Mouse (Mus musculus) cortical plate, adult 2 months (tissue): ENCODE results near the gene Pycr2. TPM values are rescaled to one million over a fixed set of nuclear protein-coding genes. Genes with fewer than 3 reads are reported as not detected.
"Not testable (repeated sequence)": the region's sequence is repeated elsewhere in the genome, so short reads cannot be mapped to it uniquely, and the experiment has no call there.

ENCODE experiments used
- H3K27ac ChIP-seq: fragments of 200-500 bp; 2 replicates; pipeline ENCODE4 v1.5.1; 2012; ENCODE audit warnings: low read length, control low read depth, inconsistent platforms; ENCODE audit not compliant: insufficient read depth
- H3K4me1 ChIP-seq: fragments of 200-500 bp; 2 replicates; pipeline ENCODE4 v1.6.1; 2011; ENCODE audit warnings: low read length; ENCODE audit not compliant: control insufficient read depth, insufficient read depth
- H3K4me3 ChIP-seq: fragments of 200-500 bp; 2 replicates; pipeline ENCODE4 v1.5.1; 2011; ENCODE audit warnings: mild to moderate bottlenecking, low read length, control low read depth; ENCODE audit not compliant: insufficient read depth
- CTCF ChIP-seq: fragments of 200-500 bp; IDR thresholded peaks from 2 replicates; pipeline ENCODE4 v1.5.1; 2011; ENCODE audit warnings: mild to moderate bottlenecking, control low read depth, low read length; ENCODE audit not compliant: insufficient read depth; ENCODE audit errors: extremely low read depth
- POLR2A ChIP-seq: fragments of 200-500 bp; IDR thresholded peaks from 2 replicates; pipeline ENCODE4 v1.6.1; 2011; ENCODE audit warnings: mild to moderate bottlenecking, low read length, control low read depth; ENCODE audit not compliant: insufficient read depth; ENCODE audit errors: extremely low read depth
- polyA plus RNA-seq: library from polyadenylated mRNA; depleted of rRNA; stranded (reverse); fragments of >200 nt; gene quantifications from 2 replicates; pipeline ENCODE4 v1.2.3, GENCODE M21; 2012

Gene Pycr2
- polyA plus RNA-seq, 1 experiment, result 38.0 TPM

DNA sequence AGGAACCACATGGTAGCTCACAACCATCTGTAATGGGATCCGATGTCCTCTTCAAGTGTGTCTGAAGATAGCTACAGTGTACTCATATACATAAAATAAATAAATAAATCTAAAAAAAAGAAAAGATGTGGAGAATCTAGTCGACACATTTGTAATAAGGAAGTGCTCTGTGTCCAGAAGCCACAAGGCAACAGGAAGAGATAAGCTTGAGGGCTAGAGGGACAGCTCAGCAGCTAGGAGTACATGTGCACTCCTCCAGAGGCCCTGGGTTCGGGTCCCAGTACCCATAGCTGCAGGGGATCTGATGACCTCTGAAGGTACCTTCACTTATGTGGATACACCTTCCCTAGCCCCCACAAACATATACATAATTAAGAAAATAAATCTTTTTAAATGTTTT, 22.3 kb upstream of the Pycr2 start:
- H3K4me3 ChIP-seq, result no peak overlapping the region
- no peaks in the 10 kb centered on the region for H3K4me1 ChIP-seq
- no peak overlapping the region for H3K27ac ChIP-seq
- TF ChIP-seq CTCF (no peak), POLR2A (no peak)

DNA sequence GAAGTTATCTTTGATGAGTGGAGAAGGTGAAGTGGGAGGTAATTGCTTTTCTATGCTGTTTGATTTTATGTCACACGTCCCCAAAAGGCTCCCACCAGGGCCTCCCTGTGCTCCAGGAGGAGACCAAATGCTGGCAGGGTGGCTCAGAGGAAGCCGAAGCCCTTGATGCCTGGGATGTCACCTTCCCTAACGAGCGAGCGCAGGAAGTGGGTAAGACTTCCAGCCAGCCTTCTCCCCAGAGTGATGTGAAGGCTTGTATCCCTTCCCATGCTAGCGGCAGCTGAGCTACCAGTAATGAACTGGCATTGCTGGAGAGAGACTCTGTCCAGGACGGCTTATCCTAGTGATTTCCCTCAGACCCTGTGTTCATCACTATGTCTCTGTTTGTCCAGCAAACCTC, 20.4 kb upstream of the Pycr2 start:
- Histone ChIP-seq H3K27ac (no peak overlapping the region), H3K4me1 (no peaks in the 10 kb centered on the region), H3K4me3 (no peak overlapping the region)
- TF ChIP-seq CTCF, result no peak
- TF ChIP-seq POLR2A, result no peak

DNA sequence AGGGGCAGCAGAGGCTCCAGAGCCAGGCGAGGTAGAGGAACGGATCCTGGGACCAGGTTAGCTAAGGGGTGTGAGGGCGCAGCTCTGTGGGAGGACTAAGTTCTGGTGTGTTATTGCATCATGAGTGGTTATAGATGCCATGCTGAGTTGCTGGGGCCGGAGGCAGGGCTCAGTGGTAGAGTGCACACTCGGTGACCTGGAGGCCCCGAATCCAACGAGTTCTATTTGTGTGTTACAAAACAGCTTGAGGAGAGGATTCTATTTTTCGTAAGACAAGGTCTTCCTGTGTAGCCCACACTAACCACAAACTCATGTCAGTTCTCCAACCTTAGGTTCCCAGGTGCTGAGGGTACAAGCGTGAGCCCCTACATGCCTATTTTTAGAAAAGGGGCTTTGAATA, 19.6 kb upstream of the Pycr2 start:
- Histone ChIP-seq H3K4me1 (no peaks in the 10 kb centered on the region), H3K27ac (no peak overlapping the region), H3K4me3 (no peak overlapping the region)
- no peak for TF ChIP-seq CTCF
- TF ChIP-seq POLR2A, result no peak

DNA sequence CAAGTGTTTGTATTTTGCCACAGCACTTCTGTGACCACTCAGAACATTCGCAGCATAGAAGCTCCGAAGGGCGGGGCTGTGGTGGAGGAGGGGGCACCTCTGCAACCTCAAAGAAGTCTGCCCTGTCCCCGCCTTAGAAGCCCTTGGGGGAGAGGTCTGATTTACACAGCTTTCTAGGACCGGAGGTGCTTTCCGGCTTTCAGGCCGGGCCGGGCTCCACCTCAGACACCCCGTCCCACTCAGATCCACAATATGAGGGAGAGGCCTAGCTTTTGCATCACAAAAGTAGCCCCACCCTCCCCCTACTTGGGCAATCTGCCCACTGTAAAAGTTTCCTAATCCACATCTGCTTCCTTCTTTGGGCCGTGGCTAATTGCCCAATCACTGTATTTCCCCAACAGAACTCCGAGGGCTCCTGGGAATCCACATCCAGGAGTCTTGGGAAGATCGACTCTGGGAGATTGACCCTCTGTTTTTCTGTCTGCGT, 15.5 kb upstream of the Pycr2 start:
- TF ChIP-seq POLR2A (no peak), CTCF (no peak)

DNA sequence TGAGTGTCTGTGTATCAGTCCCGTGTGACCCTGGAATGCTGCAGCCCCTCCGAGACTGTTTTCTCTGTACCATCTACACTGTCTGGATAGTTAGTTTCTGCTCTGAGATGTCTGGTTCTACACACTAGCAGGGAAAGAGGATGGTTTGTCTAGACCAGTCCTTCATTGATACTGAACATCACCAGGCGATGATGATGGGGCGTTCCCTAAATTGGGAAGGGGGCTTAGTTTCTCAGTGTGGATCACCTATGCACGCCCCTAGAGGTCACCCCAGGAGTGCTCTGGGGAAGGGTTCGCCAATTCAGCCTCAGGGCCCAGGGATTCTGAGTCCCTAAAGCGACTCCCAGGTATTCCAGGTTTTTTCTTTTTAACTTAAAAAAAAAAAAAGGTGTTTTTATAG, 14.9 kb upstream of the Pycr2 start:
- Histone ChIP-seq H3K27ac (no peak overlapping the region), H3K4me1 (no peaks in the 10 kb centered on the region), H3K4me3 (no peak overlapping the region)
- TF ChIP-seq POLR2A, result no peak
- TF ChIP-seq CTCF, result no peak

More for the DNA sequence above, 15.5 kb upstream of the Pycr2 start:
- Histone ChIP-seq H3K4me3 (no peak overlapping the region), H3K4me1 (no peaks in the 10 kb centered on the region), H3K27ac (no peak overlapping the region)

DNA sequence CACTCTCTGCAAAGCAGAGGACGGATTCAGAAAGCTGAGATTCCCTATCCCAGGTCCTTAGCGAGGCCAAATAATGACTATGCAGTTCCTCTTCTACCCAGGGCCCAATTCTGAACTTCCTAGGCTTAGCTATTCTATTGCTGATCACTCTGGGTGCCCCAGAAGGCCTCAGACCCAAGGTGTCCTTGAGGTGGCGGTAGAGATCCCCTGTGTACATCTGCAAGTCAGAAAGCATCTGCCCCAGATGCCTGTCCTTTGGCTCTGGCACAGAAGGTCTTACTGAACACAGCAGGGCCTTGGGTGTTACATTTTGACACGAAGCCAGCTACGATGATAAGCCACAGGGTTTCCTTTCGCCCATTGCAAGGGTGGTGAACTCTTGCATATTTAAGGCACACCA, 14.3 kb upstream of the Pycr2 start:
- Histone ChIP-seq H3K27ac (no peak overlapping the region), H3K4me1 (no peaks in the 10 kb centered on the region), H3K4me3 (no peak overlapping the region)
- TF ChIP-seq CTCF (no peak; the same call in 1 of the 2 replicates), POLR2A (no peak)

DNA sequence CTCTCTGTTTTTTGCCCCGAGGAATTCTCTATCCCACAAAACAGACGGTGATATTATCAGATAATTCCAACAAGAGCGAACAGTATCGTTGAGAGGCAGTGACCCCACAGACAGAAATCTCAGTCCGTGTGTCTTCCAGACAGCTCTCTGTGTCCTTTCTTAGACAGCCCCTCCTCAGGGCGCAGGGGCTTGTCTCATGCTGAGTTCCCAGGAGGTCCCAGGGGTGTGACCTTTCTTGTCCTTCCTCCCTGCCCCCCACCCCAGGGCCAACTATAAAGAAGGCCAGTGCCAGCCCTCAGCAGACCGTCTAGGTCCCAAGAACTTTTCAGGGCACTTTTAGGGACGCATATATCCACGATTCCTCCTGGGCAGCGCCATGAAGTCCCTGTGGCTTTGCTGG, 11.3 kb upstream of the Pycr2 start, which contains the start of gene Lefty2:
Lefty2 (plus strand) TSS at position 301 of the 400 bp plus-strand sequence.
- H3K27ac ChIP-seq, result no peak within 1 kb of the TSS
- no peak for TF ChIP-seq POLR2A
- H3K4me3 ChIP-seq, result no peak within 1 kb of the TSS; the same call in 1 of the 2 replicates
- H3K4me1 ChIP-seq, result no peaks in the 10 kb centered on the region

DNA sequence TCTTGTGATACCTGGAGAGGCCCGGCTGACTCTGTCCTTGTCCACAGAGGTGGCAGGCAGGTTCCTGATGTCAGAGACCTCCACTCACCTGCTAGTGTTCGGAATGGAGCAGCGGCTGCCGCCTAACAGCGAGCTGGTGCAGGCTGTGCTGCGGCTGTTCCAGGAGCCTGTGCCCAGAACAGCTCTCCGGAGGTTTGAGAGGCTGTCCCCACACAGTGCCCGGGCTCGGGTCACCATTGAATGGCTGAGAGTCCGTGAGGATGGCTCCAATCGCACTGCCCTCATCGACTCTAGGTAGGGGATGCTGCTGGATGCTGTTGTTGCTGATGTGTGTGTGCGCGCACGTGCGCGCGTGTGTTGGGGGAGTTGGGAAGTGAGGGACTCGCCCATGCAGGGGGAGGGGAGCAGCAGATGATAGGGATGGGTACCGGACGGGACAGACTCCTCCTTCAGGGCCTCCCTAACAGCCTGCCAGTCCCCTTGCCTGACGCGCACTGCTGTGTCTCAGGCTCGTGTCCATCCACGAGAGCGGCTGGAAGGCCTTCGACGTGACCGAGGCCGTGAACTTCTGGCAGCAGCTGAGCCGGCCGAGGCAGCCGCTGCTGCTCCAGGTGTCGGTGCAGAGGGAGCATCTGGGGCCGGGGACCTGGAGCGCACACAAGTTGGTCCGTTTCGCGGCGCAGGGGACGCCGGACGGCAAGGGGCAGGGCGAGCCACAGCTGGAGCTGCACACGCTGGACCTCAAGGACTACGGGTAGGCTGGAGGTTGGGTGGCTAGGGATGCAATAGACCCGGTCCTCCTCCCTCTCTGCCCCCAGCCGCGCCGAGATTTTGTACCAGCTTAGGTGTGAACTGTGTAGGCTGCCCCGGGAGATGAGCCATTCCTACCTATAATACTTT, 9.8 kb upstream of the Pycr2 start:
- not testable (repeated sequence) for H3K27ac ChIP-seq, H3K4me1 ChIP-seq
- H3K4me3 ChIP-seq, result peak overlapping the region; percentile 10; the same call in 1 of the 2 replicates

DNA sequence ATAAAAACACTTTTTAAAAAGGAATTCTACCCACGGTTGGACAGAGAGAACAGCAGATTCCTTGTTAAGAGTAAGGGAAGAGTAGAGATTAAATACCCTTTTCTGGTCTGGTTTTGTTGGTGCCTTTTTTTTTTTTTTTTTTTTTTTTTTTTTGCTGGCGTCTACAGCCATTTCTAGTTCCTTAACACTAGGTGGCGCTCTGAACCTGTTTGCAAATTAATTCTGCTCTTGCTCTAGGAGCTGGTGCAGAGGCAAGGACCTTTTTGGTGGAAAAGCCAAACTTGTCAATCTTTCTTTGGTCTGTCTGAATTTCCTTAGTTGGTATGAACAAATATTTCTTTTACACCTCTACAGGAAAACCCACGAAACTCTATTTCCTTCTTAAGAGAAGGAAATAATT, 3.0 kb upstream of the Pycr2 start:
- Histone ChIP-seq H3K27ac (no peak overlapping the region), H3K4me3 (no peak overlapping the region), H3K4me1 (peaks cover 2% of the 10 kb centered on the region; the same call in 1 of the 2 replicates)
- TF ChIP-seq POLR2A (no peak), CTCF (peak; percentile 48; the same call in 1 of the 2 replicates)

DNA sequence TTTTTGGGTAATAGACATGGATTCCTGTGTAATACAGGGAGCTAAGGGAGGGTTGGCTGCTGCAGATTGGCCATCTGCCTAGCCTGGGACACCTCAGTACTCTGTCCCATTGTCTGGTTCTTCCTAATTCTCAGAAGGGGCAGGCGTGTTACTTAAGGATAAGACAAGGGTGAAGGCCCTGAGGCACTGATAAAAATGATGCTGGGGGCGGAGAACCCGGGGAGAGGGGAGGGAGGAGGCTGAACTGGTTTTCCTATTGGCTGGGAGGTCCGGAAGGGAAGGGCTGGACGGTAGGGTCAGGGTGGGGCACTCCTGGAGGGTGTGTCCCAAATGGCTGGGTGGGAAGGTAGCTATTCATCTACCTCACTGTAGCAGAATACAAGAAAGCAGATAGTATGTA, 1.2 kb upstream of the Pycr2 start:
- H3K4me3 ChIP-seq, result no peak overlapping the region
- H3K4me1 ChIP-seq, result peaks cover 2% of the 10 kb centered on the region; the same call in 1 of the 2 replicates
- no peak overlapping the region for H3K27ac ChIP-seq
- no peak for TF ChIP-seq CTCF
- TF ChIP-seq POLR2A, result no peak

DNA sequence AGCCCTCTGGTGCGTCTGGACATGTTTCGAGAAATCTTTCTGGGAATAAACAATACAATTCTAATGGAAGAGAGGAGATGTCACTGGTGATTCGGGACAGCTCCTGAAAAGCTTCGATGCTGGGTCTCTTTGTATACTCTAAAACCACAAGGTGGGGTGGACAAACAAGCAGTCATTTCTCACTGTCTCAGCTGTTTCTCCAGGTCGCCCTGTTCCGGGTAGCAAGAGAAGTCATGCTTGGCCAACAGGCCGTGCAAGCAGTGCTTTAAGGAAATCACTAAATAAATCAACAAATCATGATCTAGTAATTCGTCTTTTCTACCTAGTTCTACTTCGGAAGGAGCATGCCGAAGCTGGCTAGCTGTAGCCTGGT, 441 bp upstream of the Pycr2 start:
- H3K27ac ChIP-seq, result no peak overlapping the region
- TF ChIP-seq CTCF, result no peak
- TF ChIP-seq POLR2A, result no peak
- peak overlapping the region; percentile 86 for H3K4me3 ChIP-seq
- peaks cover 2% of the 10 kb centered on the region; the same call in 1 of the 2 replicates for H3K4me1 ChIP-seq
